Mouse (Mus musculus): ENCODE results near the gene Poldip3.
"Not testable (repeated sequence)": the region's sequence is repeated elsewhere in the genome, so short reads cannot be mapped to it uniquely, and the experiment has no call there.

Poldip3 gene

DNA sequence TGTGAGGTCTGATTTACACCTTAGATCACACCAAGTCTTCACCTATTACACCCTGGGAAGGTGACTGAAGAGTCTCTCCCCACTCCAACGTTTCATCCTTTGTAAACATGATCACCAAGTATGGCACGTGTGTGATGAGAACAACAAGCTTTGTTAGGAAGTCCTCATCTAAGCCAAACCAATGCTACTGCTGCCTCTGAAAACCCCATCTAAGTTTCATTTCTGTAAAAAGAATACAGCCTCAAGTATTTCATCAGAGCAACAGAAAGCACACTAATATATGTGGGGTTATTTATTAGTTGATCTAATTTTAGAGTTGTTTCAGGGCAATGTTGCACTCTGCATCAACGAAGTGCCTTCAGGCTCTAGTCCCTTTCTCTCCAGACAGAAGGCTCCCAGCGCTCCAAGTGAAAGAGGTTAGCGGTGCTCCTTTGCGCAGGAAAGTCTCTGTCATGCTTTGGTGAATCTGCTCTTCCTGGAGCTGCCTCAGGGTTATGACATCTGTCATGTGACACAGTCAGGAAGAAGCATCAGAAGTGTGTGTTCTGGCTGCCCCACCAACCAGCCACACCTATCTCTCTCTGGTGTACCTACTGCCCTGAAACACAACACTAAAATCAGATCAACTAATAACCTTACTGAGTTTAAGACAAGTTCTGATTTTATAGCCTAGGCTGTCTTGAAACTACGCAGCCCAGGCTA, 19.5 kb downstream of the Poldip3 start:
- no peak for DNase-seq (ENCODE audit: low spot score)

DNA sequence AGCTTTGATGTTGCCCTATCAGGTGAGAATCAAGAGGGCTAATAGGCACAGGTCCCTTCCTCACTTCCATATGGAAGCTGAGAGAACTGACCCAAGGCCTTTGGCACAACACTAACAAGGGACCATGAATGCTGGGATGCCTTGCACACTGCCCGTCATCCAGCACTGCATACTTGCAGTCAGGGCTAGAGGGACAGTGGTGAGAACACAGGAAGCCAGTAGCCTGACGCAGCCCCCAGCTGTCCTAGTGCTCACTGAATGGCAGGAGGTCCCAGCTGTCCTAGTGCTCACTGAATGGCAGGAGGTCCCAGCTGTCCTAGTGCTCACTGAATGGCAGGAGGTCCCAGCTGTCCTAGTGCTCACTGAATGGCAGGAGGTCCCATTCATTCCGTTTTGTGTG, 22.1 kb downstream of the Poldip3 start:
- DNase-seq (ENCODE audit: low spot score): not testable (repeated sequence)

DNA sequence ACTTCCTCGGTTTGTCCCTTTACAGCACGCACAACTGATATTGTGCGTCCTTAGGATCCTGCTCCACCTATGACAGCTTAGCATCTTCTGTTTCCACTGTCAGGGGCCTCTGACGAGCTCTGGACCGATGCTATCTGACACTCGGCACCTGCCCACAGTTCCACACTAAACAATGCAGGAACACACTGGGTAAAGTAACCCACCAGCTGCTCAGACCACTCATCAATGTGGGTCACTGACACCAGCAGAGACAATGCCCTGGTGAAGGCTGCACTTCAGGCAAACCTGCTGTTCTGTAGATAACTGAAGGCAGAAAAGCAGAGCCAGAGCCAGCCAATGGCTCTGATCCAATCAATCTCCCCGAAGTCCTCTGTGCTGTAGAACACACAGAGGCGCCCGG, 22.6 kb downstream of the Poldip3 start:
- no peak for DNase-seq (ENCODE audit: low spot score)

DNA sequence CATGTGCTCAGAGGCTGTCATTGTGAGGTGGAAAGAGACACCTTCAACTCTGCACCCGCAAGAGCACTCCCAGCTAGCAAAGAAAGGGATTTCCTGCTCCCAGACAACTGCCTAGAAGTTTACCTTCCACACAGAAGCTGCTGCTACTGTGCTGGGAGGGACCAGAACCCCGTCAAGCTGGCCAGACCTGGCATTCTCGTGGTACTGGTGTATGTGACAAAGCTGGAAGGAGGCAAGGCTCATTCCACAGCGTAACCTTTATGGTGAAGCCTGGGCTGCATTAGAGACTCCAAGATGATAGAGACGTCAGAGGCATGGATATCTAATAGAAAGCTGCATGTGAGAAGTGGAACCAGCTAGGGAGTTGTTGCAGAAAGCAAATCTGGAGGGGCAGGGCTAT, 24.6 kb downstream of the Poldip3 start:
- no peak for DNase-seq (ENCODE audit: low spot score)

DNA sequence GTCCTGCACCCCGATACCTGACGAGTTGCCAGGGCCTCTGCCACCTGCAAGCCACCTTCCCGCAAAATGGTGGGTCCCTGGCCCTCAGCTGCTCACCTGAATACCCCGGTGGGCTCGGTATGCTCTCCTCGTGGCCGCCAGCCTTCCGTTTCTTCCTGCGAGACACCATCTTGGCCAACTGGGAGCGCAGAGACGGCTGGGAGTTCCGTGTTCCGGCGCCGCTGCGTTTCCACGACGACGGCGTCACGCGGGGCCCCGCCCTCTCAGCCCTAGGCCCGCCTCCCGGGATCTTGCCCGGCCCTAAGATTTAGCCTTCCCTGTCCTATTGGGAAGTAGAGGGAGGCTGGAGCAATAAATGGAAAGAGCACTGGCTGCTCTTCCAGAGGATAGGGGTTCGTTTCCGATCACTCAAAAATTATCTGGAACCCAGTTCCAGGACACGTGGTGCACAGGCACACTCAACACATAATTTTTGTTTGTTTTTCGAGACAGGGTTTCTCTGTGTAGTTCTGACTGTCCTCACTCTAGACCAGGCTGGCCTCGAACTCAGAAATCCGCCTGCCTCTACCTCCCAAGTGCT, 26.5 kb downstream of the Poldip3 start, which contains the start of gene Rrp7a:
Rrp7a (minus strand) TSS at position 236 of the 580 bp plus-strand sequence.
- peak; percentile 94 for DNase-seq (ENCODE audit: low spot score)

DNA sequence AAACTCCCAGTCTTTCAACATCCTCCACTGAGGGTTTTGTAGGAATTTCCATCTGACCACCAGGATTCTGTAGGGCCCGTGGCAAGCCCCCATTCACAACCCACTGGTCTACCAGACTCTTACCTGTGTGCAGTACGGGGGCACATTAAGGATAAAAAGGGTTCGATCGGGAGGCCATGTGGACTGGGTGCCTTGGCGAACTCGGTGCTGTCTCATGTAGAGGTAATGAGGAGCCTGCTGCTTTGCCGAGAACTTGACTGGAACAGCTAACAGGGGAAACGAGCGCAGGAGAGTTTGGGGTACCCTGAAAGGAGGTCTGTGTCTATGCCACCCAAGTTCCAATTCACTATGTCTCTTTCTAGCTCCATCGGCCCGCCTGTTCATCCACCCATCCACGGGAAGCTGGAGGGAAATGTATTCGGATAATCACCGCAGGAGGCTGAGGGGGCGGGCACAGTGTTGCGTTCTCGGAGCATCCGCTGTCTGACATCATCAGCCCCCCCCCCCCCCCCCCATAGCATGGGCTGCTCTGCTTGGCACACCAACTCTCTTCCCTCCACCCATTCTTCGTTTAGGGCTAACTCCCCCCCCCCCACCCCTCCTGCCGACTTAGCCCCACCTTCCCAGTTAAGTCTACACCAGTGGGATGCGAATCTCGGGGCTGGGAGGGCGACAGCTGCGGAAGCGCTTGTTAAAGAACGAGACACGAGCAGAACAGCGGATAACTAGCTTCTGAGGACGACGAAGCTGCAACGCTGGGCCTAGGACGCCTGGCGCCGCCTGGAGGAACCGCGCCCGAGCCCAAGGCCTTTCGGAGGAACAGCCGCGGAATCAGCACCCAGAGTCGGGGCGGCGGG, 27.2 kb downstream of the Poldip3 start:
- DNase-seq (ENCODE audit: low spot score): peak; percentile 20

DNA sequence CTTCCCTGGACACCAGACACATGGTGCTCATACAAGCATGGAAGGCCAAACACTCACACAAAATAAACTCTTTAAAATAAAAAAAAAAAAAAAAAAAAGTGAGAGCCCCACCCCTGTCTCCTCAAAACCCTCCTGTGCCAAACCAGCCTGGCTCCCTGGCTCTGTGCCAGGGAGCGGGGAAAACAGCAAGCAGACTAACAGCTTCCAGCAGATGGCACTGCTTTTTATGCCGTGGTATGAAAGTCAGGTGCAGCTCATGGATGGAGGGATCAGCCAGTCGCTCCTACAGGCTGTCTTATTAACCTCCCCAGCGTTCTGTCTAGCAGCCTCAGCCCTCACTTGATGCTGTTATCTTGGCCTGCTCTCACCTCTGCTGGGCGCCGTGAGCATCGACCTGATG, 30.8 kb downstream of the Poldip3 start:
- DNase-seq (ENCODE audit: low spot score): peak; percentile 21

DNA sequence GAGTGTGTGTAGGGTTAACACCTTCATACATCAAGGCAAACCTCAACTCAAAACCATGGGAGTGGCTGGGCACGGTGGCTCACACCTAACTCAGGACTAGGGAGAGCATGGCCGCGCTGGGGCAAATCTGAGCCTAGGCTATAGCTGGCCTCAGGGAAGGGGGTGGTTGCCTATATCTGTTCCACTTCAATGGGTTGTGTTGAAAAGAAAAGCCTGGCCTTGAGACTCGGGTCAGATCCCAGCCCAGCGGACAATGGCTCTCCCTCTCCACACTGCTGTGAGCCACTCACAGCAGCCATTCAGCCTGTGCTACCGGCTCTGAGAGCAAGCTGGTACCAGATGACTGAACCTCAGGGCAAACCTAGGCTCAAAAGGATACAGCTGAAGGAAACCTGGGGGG, 34.1 kb downstream of the Poldip3 start:
- no peak for DNase-seq (ENCODE audit: low spot score)

DNA sequence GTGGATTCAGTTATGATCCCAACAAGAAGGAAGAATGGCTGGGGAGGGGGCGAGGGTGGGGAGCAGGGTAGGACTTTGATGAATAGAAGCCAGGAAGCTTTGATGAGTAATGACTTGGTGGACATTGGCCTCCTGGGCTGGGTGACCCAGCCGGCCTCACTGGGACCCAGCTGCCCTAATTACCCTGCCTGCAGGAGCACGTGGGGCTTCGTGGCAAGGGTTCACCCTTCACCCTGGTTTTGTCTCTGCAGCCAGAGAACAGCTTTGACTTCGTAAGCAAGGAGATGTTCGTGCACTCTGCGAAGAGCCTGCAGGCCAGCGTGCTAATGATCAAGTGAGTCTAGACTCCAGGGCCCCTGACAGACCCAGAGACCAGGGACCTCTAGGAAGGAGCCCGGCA, 35.1 kb downstream of the Poldip3 start:
- no peak for DNase-seq (ENCODE audit: low spot score)

DNA sequence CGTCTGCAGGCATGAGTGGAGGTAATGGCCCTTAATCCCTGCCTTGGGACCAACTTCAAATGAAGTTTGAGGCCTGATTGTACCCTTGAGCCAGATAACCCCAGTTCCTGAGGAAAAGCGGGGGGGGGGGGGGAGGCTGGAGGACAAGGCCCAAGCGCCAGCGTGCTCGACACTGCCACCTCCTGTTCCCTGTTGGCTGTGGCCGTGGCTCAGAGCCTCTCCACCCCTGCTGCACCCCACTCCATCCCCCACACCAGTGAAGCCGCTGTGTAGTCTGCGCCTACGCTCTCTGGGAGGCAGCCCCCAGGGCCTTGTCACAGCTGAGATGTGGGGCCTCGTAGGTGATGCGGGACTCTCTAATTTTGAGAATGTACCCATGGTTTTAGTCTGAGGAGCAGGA, 36.3 kb downstream of the Poldip3 start:
- peak; percentile 69 for DNase-seq (ENCODE audit: low spot score)

DNA sequence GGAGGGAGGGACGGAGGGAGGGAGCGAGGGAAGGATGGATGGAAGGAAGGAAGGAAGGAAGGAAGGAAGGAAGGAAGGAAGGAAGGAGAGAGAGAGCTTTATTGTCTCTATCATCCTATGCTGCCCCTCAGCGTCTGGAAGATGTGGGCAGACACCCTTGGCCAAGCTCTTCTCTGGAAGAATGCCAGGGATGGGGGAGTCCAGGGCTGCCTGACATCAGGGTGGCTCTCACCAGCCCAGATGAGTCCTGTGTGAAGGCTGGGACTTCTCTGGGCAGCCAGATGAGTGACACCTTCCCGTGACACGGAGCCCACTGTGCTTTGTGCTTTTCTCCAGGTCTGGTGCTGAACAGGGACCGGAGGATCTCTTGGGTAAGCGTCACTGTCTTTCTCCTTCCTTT, 37.3 kb downstream of the Poldip3 start:
- DNase-seq (ENCODE audit: low spot score): no peak

DNA sequence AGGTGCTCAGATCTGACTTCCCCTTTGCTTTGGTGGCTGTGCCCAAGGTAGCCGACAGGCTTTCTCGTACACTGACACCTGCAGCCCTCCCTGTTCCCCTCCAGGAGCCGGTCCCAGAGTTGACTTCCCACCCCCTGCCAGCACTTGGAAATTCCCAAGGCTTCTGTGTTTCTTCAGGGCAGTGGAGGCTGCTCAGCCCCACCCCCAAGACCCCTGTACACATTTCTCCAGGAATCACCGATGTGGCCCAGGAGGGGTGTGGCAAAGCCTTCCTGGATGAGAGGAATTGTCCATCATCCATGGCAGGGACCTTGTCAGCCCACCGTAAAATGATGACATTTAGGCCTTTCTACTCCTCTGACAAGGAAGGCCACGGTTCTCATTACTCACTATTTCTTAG, 37.9 kb downstream of the Poldip3 start:
- DNase-seq (ENCODE audit: low spot score): no peak

DNA sequence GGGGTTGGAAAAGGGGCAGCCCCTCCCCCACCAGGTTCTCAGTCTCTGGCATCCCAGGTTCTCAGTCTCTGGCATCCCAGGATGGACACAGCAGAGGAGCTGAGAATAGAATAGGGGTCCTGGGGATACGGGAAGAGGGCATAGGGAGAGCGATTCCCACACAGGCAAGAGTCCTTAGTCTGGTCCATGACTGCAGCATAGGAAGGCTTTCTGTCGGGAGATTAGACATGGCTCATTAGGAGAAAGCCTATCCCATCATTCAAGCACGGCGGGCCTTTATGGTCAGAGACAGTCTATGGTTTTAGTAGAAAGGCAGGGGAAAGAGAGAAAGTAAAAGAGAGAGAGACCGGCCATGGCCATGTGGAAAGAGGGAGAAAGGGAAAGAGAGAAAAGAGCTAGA, 41.4 kb downstream of the Poldip3 start:
- DNase-seq (ENCODE audit: low spot score): no peak

DNA sequence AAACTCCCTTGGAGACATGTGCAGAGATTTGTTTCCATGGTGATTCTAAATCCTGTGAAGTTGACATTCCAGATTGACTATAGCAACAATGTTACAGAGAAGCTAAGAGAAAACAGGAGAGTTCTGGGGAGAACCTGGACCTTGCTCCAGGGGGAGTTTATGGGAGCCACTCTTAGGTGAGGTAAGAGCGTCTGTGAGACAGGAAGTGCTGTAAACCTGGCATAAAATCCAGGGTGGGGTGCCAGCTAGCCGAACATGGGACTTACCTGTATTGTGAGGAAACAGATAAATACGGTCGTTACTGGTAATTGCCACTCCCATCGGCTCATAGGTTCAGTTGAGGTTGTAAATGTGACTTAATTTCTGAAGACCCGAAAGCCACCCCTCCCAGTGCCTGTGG, 42.8 kb downstream of the Poldip3 start:
- no peak for DNase-seq (ENCODE audit: low spot score)

DNA sequence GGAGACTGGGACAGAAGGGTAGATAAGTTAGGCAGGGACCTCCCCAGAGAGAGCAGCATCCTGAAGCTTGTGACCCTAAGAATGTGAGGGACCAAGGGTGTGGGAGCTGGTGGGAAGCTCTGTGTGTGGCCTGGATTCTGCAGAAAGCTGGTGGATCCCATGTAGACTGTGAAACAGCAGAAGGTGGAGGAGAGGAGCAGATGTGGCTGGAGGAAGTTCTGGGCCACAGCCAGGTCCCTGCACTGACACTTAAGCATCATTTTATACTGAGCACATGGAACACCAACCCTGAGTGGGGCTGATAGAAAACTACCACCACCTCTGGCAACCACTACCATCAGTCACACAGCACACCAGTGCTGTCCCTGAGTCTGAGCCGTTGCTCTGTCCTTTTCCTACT, 46.1 kb downstream of the Poldip3 start:
- no peak for DNase-seq (ENCODE audit: low spot score)

DNA sequence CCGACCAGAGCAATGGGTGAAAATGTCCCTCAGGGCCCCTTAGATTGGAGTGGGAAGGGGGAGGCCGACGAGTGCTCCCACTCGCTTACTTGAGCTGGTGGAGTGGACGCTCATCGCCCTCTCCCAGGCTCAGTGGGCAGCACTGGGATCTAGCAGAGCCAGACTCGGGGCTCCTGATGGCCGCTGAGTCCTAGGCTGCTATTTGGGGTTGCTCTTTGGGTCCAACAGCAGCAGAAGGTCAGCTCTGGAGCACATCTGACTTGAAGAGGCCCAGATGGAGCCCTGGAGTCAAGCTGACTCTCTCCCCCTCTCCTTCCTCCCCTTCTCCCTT, 48.9 kb downstream of the Poldip3 start:
- no peak for DNase-seq (ENCODE audit: low spot score)

DNA sequence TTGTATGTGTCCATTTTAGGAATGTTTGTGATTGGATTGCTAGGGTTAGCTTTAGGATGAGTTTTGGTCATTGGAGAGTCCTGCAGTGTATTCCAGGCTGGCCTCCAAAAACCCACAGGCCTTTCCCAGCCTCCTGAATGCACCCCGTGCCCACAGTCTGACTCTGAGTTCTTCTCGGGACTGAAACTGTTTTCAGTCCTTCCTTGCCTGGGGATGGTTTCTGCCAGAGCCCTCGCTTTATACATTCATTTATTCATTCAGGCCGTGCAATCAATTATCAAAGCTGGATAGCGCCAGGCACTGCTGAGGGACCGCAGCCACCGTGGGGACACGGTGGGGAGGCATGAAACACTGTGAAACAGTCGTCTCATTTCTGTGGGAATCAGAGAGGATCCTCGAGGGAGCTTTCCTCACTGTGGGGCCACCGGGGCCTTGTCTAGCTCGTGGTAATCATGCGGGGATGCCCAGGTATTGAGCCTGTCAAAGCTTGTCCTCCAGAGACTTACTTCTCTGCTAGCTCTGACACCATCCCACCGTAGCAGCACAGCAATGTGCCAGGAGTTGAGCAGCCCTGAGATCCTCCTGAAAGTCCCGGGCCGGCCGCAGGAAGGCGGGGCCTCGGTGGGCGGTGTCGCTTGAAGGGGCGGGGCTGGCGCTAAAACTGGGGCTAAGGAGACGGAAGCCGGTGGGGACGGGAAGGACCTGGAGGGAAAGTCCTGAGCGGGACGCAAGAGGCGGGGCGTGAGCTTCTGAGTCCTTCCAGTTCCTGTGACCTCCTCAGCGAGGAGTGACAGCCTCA, 49.5 kb downstream of the Poldip3 start:
- DNase-seq (ENCODE audit: low spot score): peak; percentile 95

DNA sequence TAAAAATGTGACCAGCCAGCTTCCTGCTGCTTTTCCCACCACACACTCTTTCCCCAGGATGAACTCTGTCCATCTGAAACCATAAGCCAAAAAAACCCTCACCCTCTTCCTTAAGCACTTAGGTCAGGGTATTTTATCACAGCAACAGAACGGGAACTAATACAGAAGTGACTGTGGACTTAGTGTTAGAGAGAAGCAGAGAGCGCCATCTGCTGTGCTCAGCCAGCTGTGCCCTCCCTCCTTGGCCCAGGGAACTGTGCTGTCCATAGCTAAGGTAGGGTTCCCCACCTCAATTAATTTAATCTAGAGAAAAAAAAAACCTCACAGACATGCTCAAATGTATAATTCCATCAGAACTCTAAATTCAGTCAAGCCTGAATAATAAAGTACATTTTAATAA, 53.2 kb downstream of the Poldip3 start:
- no peak for DNase-seq (ENCODE audit: low spot score)

DNA sequence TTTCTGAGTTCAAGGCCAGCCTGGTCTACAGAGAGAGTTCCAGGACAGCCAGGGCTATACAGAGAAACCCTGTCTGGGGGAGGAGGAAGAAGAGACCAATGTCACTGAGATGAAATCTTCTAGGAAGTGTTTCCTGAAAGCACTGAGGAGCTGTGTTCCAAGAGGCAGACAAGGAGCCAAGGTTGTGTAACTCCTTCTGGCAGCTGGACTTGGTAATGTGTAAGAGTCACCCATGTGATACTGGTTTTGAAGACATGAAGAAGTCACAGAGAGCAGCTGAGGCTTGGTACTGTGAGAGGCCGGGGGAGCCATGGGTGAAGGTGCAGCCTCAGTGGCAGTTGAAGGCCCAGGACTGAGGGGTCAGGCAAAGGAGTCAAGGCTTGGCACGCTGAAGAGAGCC, 55.5 kb downstream of the Poldip3 start:
- peak; percentile 24 for DNase-seq (ENCODE audit: low spot score)

DNA sequence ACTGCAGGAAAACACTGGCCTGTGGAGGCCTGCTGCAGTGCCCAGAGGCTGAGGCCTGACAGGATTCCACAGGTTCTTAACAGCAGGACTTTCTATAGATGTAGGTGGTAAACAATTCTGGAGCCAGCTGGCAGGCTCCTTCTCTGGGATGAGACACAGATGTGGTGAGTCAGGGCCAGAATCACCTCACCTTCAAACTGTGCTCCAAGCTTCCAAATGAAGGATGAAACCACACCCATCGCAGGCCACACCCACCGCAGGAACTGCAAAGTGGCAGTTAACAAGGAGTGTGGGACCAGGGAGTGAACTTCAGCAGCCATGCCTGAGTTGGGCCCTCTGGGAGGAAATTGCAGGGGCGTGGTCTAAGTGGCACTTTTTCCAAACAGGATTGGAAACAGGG, 58.3 kb downstream of the Poldip3 start:
- no peak for DNase-seq (ENCODE audit: low spot score)

DNA sequence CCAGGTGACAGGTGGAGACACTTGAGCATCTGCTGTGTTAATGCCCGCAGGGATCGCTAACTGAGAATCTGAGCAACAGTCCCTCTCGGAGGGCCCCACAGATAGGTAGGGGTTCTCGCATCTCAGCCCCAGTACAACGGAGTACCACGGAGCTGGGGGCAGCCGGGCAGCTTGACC, 59.9 kb downstream of the Poldip3 start, which contains the start of gene Serhl:
Serhl (plus strand) TSS at position 78 of the 177 bp plus-strand sequence.
- DNase-seq (ENCODE audit: low spot score): no peak

DNA sequence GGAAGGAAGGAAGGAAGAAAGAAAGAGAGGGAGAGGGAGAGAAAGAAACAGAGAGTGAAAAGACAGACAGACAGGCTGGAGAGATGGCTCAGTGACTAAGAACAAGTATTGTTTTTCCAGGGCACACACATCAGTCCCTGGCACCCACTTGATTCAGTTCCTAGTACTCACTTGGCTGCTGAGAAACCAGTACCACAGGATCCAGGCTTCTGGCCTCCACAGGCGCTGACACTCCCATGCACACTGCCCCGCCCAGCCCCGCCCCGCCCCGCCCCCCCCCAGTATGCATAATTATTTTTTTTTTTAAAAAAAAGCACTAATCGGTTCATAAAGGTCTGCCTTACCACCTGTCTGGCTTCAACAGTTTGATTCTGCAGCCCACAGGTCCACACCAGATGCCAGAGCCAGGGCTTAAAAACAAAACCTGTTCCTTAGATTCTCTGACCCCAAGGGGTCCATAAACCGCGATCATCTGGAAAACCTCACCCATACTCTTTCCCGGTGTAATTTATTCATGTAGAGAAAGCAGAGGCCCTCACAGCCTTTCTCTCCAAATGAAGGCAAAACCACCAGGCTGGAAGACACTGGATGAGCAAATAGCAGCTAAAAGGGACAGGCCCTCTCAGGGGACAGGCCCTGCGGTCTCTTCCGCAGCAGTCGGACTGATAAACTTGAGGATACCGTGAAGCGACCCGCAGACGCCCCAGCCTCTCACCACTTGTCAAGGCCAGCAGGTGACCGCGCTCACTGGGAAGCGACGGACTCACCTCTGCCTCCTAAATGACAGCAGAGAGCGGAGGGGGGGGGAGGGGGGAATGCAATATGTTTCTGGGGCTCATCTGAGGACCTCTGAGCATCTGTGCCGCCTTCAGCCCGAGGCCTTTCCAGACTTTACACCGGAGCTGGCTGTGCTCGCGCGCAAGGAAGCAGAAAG, 60.4 kb downstream of the Poldip3 start:
- no peak for DNase-seq (ENCODE audit: low spot score)
